Mouse (Mus musculus): ENCODE data around the gene Ptprr. TPM values are rescaled to one million over a fixed set of nuclear protein-coding genes. Genes with fewer than 3 reads are reported as not detected.

Gene Ptprr
- polyA plus RNA-seq, 1 experiment, result 1.6 TPM

DNA sequence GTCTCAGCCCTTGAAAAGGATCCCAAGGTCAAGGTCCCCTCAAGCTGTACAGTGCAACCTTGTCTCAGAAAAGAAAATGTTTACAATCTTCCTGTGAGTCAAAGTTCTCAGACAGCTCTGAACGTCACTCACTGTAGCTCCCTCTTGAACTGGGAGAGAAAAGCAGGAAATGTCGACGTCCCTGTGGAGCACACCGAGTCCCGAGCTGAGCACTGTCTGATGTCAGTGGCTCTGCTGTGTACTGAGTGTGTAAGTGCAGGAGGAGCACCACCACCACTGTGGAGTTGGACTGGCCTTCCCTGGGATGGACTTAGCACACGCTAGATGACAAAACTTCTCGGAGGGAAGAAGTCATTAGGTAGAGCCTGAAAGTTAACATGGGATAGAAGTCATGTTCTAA lies 225.4 kb downstream of the Ptprr start:
- no peak for TF ChIP-seq POLR2A (IDR thresholded peaks at IDR 0.05; ENCODE audit: borderline replicate concordance, control insufficient read depth, low read depth, low read length)
- no peak for TF ChIP-seq CTCF (IDR thresholded peaks at IDR 0.05; ENCODE audit: control insufficient read depth, insufficient read depth, low read length)
- H3K27ac ChIP-seq (ENCODE audit: control insufficient read depth, insufficient read depth, low read depth, low read length, poor library complexity), result no peak overlapping the region
- WGBS, result 74% methylated on average over 7 of the region's 7 CpGs
- no peaks in the 10 kb centered on the region for H3K4me1 ChIP-seq (ENCODE audit: control insufficient read depth, insufficient read depth, low read length)
- no peak overlapping the region for H3K4me3 ChIP-seq (replicated peaks; ENCODE audit: control insufficient read depth, low read depth, low read length)

DNA sequence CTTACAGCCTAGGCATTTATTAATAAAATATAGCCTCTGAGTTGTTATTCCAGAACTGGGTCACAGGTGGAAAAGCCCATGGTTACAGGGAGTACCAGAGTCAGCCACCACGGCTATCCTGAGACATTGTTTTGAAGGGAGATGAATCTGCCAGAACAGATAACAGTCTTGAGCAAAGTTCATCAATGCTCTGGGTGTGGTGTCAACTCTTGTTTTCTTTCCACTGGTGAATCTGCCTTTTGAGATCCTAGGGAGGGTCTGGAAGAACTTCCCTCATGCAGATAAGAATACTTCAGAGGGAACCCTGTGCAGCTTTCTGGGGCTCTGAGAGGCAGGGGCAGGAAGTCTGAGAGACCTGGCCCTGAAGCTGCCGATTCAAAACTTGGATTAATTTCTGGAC lies 227.6 kb downstream of the Ptprr start:
- 74% methylated on average over 2 of the region's 2 CpGs for WGBS
- Histone ChIP-seq H3K27ac (ENCODE audit: control insufficient read depth, insufficient read depth, low read depth, low read length, poor library complexity) (no peak overlapping the region), H3K4me1 (ENCODE audit: control insufficient read depth, insufficient read depth, low read length) (no peaks in the 10 kb centered on the region), H3K4me3 (replicated peaks; ENCODE audit: control insufficient read depth, low read depth, low read length) (no peak overlapping the region)
- TF ChIP-seq POLR2A (IDR thresholded peaks at IDR 0.05; ENCODE audit: borderline replicate concordance, control insufficient read depth, low read depth, low read length) (no peak), CTCF (IDR thresholded peaks at IDR 0.05; ENCODE audit: control insufficient read depth, insufficient read depth, low read length) (no peak)

DNA sequence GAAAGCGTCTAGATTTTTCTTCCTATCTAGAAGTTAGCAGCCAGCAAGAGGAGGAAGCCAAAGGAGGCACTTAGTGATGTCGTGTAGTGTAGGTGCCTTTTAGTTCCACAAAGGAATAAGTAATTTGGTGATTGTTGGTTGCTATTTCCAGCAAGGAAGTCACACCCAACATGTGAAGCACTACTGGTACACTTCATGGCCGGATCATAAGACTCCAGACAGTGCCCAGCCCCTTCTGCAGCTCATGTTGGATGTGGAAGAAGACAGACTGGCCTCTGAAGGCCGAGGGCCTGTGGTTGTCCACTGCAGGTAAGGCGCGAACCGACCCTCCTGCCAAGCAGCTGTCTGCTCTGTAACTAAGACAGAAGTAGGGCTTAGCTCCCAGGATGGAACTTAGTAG lies 234.7 kb downstream of the Ptprr start:
- whole genome bisulfite sequencing, result 75% methylated on average over 7 of the region's 7 CpGs
- Histone ChIP-seq H3K4me3 (replicated peaks; ENCODE audit: control insufficient read depth, low read depth, low read length) (no peak overlapping the region), H3K4me1 (ENCODE audit: control insufficient read depth, insufficient read depth, low read length) (no peaks in the 10 kb centered on the region), H3K27ac (ENCODE audit: control insufficient read depth, insufficient read depth, low read depth, low read length, poor library complexity) (no peak overlapping the region)
- TF ChIP-seq POLR2A (IDR thresholded peaks at IDR 0.05; ENCODE audit: borderline replicate concordance, control insufficient read depth, low read depth, low read length), result no peak
- TF ChIP-seq CTCF (IDR thresholded peaks at IDR 0.05; ENCODE audit: control insufficient read depth, insufficient read depth, low read length), result no peak

DNA sequence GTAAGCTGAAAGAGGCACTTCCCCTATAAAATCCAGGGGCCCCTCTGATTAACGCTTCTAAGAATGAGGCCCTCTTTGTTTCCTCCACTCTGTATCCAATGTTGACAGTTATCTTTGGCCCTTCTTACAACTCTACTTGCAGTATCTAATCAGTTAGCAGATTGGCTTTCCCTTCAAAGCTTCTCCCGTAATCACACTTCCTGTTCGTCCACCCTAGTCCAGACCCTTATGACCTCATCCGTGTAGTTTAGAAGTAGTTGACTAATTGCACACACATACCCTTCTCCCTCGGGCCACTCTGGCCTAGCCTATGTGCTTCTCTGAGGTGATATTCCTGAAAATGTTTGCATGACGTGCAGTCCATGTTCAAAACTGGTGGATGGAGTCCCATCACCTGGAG lies 236.0 kb downstream of the Ptprr start:
- Histone ChIP-seq H3K4me1 (ENCODE audit: control insufficient read depth, insufficient read depth, low read length) (no peaks in the 10 kb centered on the region), H3K27ac (ENCODE audit: control insufficient read depth, insufficient read depth, low read depth, low read length, poor library complexity) (no peak overlapping the region), H3K4me3 (replicated peaks; ENCODE audit: control insufficient read depth, low read depth, low read length) (no peak overlapping the region)
- TF ChIP-seq CTCF (IDR thresholded peaks at IDR 0.05; ENCODE audit: control insufficient read depth, insufficient read depth, low read length) (no peak), POLR2A (IDR thresholded peaks at IDR 0.05; ENCODE audit: borderline replicate concordance, control insufficient read depth, low read depth, low read length) (no peak)
- WGBS, result 66% methylated on average over 6 of the region's 6 CpGs

DNA sequence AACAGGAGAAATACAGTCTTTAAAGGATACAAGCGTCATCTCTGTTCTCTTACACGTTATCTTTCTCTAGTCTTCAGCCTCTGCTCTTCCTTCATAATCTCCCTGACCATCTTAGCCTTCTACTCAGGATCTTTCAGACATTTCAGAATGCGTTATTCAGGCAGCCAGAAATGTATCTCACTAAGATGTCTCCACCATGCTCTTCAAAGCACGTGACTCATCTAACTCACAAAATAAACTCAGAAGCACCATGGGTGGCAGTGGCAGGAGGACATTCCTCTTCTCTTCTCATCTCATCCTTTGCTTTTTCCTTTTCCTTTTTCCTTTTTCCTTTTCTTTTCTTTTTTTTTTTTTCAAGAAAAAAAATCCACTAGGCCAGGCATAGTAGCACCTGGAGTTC lies 241.3 kb downstream of the Ptprr start:
- H3K27ac ChIP-seq (ENCODE audit: control insufficient read depth, insufficient read depth, low read depth, low read length, poor library complexity), result no peak overlapping the region
- 77% methylated on average over 4 of the region's 4 CpGs for WGBS
- H3K4me3 ChIP-seq (replicated peaks; ENCODE audit: control insufficient read depth, low read depth, low read length), result no peak overlapping the region
- TF ChIP-seq POLR2A (IDR thresholded peaks at IDR 0.05; ENCODE audit: borderline replicate concordance, control insufficient read depth, low read depth, low read length) (no peak), CTCF (IDR thresholded peaks at IDR 0.05; ENCODE audit: control insufficient read depth, insufficient read depth, low read length) (no peak)
- H3K4me1 ChIP-seq (ENCODE audit: control insufficient read depth, insufficient read depth, low read length), result no peaks in the 10 kb centered on the region

DNA sequence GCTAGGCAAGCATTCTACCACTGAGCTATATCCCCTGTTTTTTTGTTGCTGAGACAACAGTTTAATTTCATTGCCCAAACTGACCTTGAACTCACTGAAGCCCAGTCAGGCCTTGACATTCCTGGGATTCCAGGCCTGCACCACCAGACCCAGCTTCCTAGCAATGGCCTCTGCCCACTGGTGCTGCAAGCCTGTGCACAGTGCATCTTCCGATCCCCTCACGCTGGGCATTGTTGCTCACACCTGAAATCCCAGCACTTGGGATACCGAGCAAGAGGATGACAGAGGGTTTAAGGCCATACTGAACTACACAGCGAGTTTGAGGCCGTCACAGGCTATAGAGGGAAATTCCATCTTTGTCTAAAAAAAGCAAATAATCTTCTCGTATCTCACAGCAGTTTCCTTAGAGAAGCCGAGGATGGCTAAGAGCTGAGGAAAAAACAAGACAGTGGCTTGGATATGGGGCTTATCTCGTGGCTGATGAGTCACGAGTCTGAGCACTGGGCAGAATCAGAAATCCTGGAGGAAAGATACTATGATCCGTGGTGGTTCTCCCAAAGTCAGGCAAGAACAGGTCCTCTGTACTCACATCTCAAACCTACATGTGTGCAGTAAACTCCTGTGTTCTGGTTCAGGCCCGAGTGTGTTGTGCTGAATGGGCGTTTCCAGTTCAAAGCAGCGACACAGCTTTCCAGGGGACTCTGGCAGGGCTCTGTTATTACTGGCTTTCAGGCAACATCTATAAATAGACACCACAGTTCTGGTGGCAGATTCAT lies 242.8 kb downstream of the Ptprr start:
- TF ChIP-seq CTCF (IDR thresholded peaks at IDR 0.05; ENCODE audit: control insufficient read depth, insufficient read depth, low read length), result no peak
- no peak for TF ChIP-seq POLR2A (IDR thresholded peaks at IDR 0.05; ENCODE audit: borderline replicate concordance, control insufficient read depth, low read depth, low read length)
- 46% methylated on average over 13 of the region's 13 CpGs for WGBS
- Histone ChIP-seq H3K4me1 (ENCODE audit: control insufficient read depth, insufficient read depth, low read length) (no peaks in the 10 kb centered on the region), H3K4me3 (replicated peaks; ENCODE audit: control insufficient read depth, low read depth, low read length) (no peak overlapping the region), H3K27ac (ENCODE audit: control insufficient read depth, insufficient read depth, low read depth, low read length, poor library complexity) (no peak overlapping the region)

DNA sequence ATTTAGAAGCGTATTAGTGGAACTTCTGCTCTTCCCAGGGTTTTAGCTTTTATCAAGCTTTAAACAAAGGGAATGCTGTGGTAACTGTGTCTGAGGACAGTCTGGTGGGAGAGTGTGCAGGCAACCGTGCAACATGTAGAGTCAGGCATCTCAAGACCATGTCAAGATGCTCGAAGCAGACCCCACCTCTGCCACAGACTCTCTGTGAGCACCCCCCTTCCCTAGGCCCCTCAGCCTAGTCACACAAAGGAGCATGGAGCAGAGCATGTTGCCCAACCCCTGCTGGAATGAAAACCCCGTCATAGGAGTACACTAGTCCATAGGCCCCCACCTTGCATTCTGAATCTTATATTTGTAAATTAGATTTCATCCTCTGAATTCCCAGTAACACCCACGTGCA lies 243.5 kb downstream of the Ptprr start:
- H3K27ac ChIP-seq (ENCODE audit: control insufficient read depth, insufficient read depth, low read depth, low read length, poor library complexity), result no peak overlapping the region
- no peak overlapping the region for H3K4me3 ChIP-seq (replicated peaks; ENCODE audit: control insufficient read depth, low read depth, low read length)
- TF ChIP-seq POLR2A (IDR thresholded peaks at IDR 0.05; ENCODE audit: borderline replicate concordance, control insufficient read depth, low read depth, low read length) (no peak), CTCF (IDR thresholded peaks at IDR 0.05; ENCODE audit: control insufficient read depth, insufficient read depth, low read length) (no peak)
- 51% methylated on average over 5 of the region's 5 CpGs for WGBS
- no peaks in the 10 kb centered on the region for H3K4me1 ChIP-seq (ENCODE audit: control insufficient read depth, insufficient read depth, low read length)

DNA sequence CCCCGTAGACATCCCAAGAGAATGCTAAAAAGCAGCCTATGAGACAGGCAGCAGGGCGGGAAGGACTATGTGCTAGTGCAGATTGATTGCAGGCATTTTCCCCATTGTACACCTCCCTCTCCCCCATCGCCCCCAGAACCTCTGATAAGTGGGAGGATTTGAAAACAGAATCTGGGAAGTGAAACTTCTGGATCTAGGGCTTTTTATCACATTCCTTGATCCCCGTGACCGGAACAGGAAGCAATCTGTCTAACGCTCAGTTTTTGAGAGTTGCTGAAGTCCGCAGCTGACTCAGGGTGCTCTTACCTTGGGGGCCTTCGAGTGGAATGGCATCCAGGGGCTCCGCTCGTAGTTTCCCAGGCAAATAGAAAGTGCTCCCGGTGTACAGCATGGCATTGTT lies 246.5 kb downstream of the Ptprr start:
- 72% methylated on average over 11 of the region's 11 CpGs for WGBS

More for the DNA sequence above, 246.5 kb downstream of the Ptprr start:
- Histone ChIP-seq H3K27ac (ENCODE audit: control insufficient read depth, insufficient read depth, low read depth, low read length, poor library complexity) (no peak overlapping the region), H3K4me1 (ENCODE audit: control insufficient read depth, insufficient read depth, low read length) (no peaks in the 10 kb centered on the region), H3K4me3 (replicated peaks; ENCODE audit: control insufficient read depth, low read depth, low read length) (no peak overlapping the region)
- TF ChIP-seq CTCF (IDR thresholded peaks at IDR 0.05; ENCODE audit: control insufficient read depth, insufficient read depth, low read length) (no peak), POLR2A (IDR thresholded peaks at IDR 0.05; ENCODE audit: borderline replicate concordance, control insufficient read depth, low read depth, low read length) (no peak)
